Mouse (Mus musculus): ENCODE measurements around the gene Alg14.

Gene Alg14

GRCm38 (mm10) chr3:121407417-121407816, 115.8 kb downstream of the Alg14 start:
- DNase-seq (ENCODE audit: low read depth), result no peak

GRCm38 (mm10) chr3:121408386-121408785, 116.8 kb downstream of the Alg14 start:
- no peak for DNase-seq (ENCODE audit: low read depth)

GRCm38 (mm10) chr3:121411450-121411849, 119.9 kb downstream of the Alg14 start:
- no peak for DNase-seq (ENCODE audit: low read depth)
